Mouse (Mus musculus): ENCODE measurements around the gene Defb25.

DNA sequence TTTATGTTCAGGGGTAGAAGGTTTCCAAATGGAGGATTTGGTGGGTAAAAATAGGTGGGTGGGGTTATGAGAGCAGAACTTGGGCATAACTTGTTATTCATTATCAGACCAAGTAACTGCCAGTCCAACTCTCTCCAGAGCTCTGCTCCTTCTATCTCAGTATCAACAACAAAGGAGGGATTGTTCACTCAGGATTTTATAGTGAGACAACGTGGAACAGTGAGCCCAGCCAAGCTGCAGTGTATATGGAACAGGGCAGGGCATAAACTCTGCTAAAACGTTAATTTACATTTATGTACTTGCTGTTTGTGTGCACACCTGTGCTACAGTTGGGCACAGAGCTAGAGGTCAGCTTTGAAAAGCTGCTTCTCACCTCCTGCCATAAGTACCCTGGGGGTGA lies 34.4 kb downstream of the Defb25 start:
- TF ChIP-seq POU5F1 (IDR thresholded peaks at IDR 0.05; ENCODE audit: borderline replicate concordance, low read length) (no peak), CTCF (conservative IDR thresholded peaks at IDR 0.05; ENCODE audit: low read length) (no peak), NANOG (IDR thresholded peaks at IDR 0.05; ENCODE audit: borderline replicate concordance, low read length) (no peak)

All from E14TG2a.4 (cell line).